Mouse (Mus musculus) layer of hippocampus, adult 2 months (tissue): ENCODE results near the gene Asgr1. TPM values are rescaled to one million over a fixed set of nuclear protein-coding genes. Genes with fewer than 3 reads are reported as not detected.
A peak's percentile ranks its signal among the peaks of the same experiment; 100 is the strongest.
"Not testable (repeated sequence)": the region's sequence is repeated elsewhere in the genome, so short reads cannot be mapped to it uniquely, and the experiment has no call there.

Experiments used
- DNase-seq, 2 experiments: peaks; one replicate each; pipeline ENCODE4 v3.0.0; 2022; ENCODE audit warnings: low spot score in 2 of 2
- H3K27ac ChIP-seq: fragments of 200-600 bp; 2 replicates; pipeline ENCODE4 v1.8.1; 2022
- H3K4me3 ChIP-seq: fragments of 200-600 bp; 2 replicates; pipeline ENCODE4 v1.8.1; 2022; ENCODE audit warnings: mild to moderate bottlenecking
- CTCF ChIP-seq: fragments of 200-600 bp; conservative IDR thresholded peaks from 2 replicates; pipeline ENCODE4 v1.8.1; 2022; ENCODE audit warnings: antibody characterized with exemption, mild to moderate bottlenecking, moderate library complexity
- total RNA-seq, 2 experiments: library from RNA; stranded (reverse); gene quantifications; 2 replicates each; pipeline ENCODE4 v1.2.3; 2021

Gene Asgr1
- total RNA-seq, 2 experiments from 2014 or later: 0.52 to 1.7 TPM

DNA sequence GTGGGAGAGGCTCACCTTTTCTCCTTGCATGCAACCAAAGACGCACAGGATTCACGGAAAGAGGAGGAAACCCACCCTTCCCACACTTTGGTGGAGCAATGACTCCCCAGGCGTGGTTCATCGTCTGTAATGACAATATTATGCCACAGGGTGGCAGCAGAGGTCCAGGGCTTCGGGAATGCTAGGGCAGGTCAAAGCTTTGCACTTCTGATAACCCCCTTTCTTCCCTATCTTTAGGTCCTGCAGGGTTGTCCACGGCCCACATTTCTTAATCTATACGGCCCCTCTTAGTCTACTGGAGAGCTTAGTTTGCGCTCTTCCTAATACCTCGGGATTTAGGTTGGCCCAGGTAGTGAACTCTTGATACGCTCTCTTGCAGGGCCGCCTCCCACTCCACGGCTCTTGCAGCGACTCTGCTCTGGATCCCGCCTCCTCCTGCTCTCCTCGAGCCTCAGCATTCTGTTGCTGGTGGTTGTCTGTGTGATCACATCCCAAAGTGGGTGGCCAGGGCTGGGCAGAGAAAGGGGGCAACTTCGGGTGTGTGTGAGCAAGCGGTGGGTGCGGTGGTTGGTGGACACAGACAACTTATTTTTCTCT lies 1.8 kb downstream of the Asgr1 start:
- TF ChIP-seq CTCF: peak; percentile 92
- peak in 1 of 2 experiments; percentile 83 for DNase-seq
- Histone ChIP-seq H3K27ac (no peak overlapping the region), H3K4me3 (peak overlapping the region; percentile 20; the same call in 1 of the 2 replicates)

- DNase-seq: no peak
- no peak overlapping the region for H3K27ac ChIP-seq
- no peak for TF ChIP-seq CTCF
- no peak overlapping the region for H3K4me3 ChIP-seq
Measured at GRCm38 (mm10) chr11:70057805-70058204, 3.9 kb downstream of the Asgr1 start.

DNA sequence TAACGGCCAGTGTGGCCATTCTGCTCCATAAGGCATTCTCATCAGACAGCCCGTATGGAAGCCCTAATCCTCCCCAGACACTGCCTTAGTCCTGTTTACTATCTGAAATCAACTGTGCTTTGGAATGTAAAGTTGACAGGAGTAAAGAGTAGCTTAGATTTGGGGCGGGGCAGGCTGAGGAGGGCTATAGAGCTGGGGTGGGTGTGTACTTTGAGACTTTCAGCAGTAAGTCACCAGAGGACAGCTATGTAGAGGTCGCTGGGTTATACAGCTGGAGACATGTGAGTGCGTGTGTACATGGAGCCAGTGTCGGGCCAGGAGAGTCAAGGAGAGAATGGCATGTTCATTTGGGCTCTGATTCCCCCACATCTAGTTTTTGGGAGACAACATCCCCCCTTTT lies 6.0 kb downstream of the Asgr1 start:
- no peak for TF ChIP-seq CTCF
- DNase-seq: no peak
- no peak overlapping the region for H3K4me3 ChIP-seq
- H3K27ac ChIP-seq: no peak overlapping the region

DNA sequence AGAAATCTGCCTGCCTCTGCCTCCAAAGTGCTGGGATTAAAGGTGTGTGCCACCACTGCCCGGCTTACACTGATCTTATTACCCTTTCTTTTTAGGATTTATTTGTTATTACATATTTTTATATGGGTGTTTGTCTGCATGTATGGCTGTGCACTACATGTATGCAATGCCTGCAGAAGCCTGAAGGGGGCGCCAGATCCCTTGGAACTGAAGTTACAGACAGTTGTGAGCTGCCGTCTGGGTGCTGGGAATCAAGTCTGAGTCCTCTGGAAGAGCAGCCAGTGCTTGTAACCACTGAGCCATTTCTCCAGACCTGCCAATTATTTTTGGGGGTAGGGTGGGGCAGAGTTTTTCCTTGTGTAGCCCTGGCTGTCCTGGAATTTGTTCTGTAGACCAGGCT lies 9.2 kb downstream of the Asgr1 start:
- no peak overlapping the region for H3K27ac ChIP-seq
- no peak for DNase-seq
- TF ChIP-seq CTCF: peak; percentile 46

DNA sequence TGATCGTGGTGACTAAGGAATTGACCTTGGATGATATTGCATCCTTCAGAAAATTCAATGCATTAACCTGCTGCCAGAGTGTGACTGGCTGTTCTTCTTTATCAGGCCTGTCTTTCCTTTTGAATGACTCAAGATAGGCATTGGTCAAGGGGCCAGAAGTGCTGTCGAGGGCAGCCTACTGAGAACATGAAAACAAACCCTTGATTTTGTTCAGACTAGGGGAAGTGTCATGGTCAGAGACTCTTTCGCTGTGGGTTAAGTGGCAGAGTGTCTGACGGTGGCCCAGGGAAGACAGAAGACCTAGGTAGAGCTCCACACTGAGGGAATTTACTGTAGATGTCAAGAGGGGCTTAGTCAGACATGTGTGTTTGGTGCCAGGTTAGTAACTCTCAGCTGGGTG lies 12.8 kb downstream of the Asgr1 start:
- TF ChIP-seq CTCF: no peak
- no peak overlapping the region for H3K27ac ChIP-seq
- DNase-seq: no peak
- no peak overlapping the region for H3K4me3 ChIP-seq

More for the DNA sequence above, 9.2 kb downstream of the Asgr1 start:
- H3K4me3 ChIP-seq: no peak overlapping the region

DNA sequence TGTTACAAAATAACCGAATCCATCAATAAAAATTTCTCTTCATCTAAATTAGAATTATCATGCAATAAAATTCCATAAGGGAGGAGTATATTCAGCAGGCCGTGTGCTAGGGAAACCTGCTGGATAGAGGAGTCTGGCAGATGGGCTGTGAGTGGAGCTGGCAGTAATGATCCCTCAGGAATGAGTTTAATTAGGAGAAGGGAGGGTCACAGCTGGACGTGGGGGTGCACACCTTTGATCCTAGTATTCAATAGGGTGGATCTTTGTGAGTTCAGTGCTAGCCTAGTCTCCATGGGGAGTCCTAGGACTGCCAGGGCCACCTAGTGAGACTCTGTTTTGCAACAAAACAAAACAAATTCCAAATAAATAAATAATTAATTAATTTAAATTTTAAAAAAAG lies 14.4 kb downstream of the Asgr1 start:
- TF ChIP-seq CTCF: no peak
- H3K27ac ChIP-seq: peak overlapping the region; percentile 43
- H3K4me3 ChIP-seq: no peak overlapping the region
- DNase-seq: no peak

GRCm38 (mm10) chr11:70070057-70070456 lies 16.2 kb downstream of the Asgr1 start:
- DNase-seq: no peak
- Histone ChIP-seq H3K4me3 (no peak overlapping the region), H3K27ac (no peak overlapping the region)
- TF ChIP-seq CTCF: no peak

DNA sequence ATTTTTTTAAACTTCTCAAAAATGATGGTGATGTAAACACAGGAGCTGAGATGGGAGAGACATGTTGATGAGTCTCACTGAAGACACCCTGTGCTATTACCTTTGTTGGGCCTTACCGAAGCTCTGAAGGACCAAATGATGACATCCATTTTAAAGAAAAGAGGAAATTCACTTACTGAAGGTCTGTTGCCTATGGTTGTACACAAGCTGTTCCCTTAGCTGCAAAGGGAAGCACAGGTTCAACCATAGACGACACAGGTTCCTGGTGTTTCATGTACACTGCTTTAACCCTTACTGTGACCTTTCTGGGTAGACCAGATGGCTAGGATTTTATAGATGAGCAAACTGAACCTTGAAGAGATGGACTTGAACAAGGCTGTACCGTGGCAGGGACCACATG lies 16.7 kb downstream of the Asgr1 start:
- H3K4me3 ChIP-seq, H3K27ac ChIP-seq, DNase-seq: not testable (repeated sequence)

DNA sequence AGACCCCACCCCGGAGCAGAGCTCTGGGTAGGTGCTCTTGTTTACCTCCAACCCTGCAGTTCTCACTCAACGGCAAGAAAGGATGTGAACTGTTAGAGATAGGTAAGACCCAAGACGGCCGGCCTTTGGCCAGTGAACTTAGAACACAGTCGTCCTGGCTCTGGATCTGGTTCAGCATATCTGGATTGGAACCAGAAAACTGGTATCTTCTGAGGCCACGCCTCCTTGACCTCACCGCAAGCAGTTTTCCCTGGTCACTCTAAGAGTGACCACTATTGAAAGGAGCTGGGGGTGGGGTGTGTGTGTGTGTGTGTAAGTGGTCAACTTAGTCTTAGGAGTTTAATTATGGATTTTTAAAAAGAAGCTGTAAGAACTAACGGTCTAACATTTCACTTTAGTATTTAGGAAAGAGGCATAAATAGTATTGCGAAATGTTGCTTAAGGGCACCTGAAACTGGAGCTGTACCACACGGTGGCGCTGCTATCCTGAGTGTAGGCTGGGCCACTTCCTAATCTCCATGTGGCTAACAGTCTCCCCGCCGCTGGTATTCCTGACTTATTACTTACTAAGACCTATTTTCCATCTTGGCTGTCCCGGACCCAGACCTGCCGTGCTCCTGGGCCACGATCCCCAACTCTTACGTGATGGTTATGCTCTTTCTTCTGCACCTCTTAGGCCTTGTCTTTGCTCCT lies 20.6 kb downstream of the Asgr1 start:
- Histone ChIP-seq H3K4me3 (no peak overlapping the region), H3K27ac (no peak overlapping the region)
- peak; percentile 87 for TF ChIP-seq CTCF
- DNase-seq: peak; percentile 44 to 87

GRCm38 (mm10) chr11:70075581-70075980 lies 21.7 kb downstream of the Asgr1 start:
- TF ChIP-seq CTCF: no peak

DNA sequence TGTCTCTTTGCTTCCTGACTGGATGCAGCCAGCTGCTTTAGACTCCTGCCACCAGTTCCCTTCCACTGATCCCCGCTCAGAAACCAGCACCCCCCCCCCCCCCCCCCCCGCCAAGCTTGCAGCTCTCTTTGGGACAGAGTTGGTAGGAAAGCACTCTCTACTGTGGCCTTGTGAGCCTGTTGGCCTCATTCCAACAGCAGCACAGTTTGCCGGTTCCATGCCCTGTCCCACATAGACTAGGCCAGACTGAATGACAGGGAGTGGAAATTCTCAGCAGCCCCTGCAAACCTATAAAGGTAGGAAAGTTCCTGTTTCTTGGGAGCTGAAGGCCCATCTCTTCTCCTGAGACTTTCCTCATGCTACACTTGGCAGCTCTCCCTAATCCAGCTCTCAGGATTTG lies 23.6 kb downstream of the Asgr1 start:
- no peak overlapping the region for H3K27ac ChIP-seq
- no peak for DNase-seq
- H3K4me3 ChIP-seq: no peak overlapping the region
- no peak for TF ChIP-seq CTCF

More at GRCm38 (mm10) chr11:70075581-70075980, 21.7 kb downstream of the Asgr1 start:
- no peak overlapping the region for H3K4me3 ChIP-seq
- DNase-seq: no peak
- H3K27ac ChIP-seq: no peak overlapping the region

DNA sequence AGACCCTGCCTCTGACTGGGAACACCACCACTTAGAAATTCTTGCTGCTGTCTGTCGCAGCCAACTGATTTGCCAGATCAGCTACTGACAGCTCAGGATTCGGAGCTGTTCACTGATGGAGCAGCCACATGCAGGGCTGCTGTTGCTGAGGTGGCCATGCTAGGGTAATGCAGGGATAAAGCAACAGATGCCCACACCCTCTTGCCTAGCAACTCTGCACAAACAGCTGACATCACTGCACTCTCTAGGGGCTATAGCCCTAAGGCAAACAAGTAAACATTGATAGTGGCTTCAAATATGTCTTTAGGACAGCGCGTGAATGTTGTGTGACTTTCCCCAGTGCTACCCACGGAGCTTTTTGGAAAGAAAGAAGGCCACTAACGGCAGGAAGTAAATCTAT lies 25.3 kb downstream of the Asgr1 start:
- H3K27ac ChIP-seq: no peak overlapping the region
- H3K4me3 ChIP-seq: no peak overlapping the region
- no peak for TF ChIP-seq CTCF
- no peak for DNase-seq

DNA sequence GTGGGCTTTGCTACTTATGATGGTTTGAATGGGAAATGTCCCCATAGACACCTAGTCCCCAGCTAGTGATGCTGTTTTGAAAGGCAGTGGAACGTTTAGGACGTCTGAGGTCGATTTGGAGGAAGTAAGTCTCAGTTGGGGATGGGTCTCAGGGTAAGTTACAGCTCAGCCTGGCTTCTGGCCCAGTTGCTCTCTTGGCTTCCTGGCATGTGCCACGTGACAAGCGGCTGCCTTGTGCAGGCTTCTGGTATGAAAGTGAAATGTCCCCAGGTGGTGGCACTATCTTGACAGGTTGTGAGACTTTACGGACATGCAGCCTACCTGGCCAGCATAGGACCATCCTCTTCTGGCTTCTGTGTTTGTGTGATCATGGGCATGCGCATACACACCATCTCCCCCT lies 26.0 kb downstream of the Asgr1 start:
- Histone ChIP-seq H3K4me3 (no peak overlapping the region), H3K27ac (no peak overlapping the region)
- TF ChIP-seq CTCF: no peak
- no peak for DNase-seq
